Mouse (Mus musculus): ENCODE data around the gene Borcs6. TPM values are rescaled to one million over a fixed set of nuclear protein-coding genes. Genes with fewer than 3 reads are reported as not detected.

The Borcs6 gene
- polyA plus RNA-seq, 1 experiment from 2014 or later, result 4.3 TPM

DNA sequence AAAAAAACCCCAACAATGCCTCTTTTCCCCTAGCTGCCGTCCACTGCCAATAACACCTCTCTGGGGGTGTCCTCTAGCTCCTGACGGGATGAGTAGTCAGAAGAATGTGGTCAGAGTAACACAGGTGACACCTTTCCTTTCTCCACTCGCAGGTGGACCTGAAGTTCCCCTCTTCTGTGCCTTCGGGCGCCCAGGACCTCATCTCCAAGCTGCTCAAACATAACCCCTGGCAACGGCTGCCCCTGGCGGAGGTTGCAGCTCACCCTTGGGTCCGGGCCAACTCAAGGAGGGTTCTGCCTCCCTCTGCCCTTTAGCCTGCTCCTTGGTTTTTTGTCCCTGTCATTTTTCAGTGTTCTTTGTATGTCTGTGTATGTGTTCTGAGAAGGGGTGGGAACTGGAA lies 8.8 kb upstream of the Borcs6 start:
- H3K9me3 ChIP-seq (replicated peaks), result no peaks in the 10 kb centered on the region
- no peaks in the 10 kb centered on the region for H3K27me3 ChIP-seq
- H3K27ac ChIP-seq (replicated peaks), result no peak overlapping the region
- peaks cover 42% of the 10 kb centered on the region for H3K4me1 ChIP-seq (replicated peaks)
- no peak for ATAC-seq (ENCODE audit: insufficient read depth)
- H3K4me2 ChIP-seq, result no peak overlapping the region
- WGBS (ENCODE audit: insufficient replicate concordance), result 88% methylated on average over 8 of the region's 8 CpGs
- H3K36me3 ChIP-seq (replicated peaks), result peaks cover 71% of the 10 kb centered on the region
- H3K4me3 ChIP-seq (replicated peaks), result no peak overlapping the region
- no peak overlapping the region for H3K9ac ChIP-seq

DNA sequence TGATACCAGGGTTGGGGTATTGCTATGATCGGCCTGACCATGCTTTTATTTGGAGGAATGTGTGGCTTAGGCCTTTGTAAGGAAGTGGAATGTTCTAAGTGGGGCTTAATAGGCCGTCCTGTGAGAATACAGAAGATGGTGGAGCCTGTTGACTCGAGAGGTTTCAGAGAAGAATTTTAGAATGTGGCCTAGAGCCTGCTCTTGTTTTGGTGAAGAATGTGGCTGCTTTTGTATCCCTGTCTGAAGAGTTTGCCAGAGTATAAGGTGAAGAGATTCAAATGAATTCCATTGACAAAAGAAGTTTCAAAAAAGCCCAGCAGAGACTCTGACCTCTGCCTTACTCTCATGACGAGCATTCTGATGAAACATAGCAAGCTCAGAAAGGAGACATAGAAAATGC lies 7.7 kb upstream of the Borcs6 start:
- ATAC-seq (ENCODE audit: insufficient read depth), result no peak
- Histone ChIP-seq H3K4me3 (replicated peaks) (no peak overlapping the region), H3K36me3 (replicated peaks) (peaks cover 71% of the 10 kb centered on the region), H3K9me3 (replicated peaks) (no peaks in the 10 kb centered on the region), H3K4me2 (no peak overlapping the region), H3K27me3 (no peaks in the 10 kb centered on the region), H3K27ac (replicated peaks) (no peak overlapping the region), H3K4me1 (replicated peaks) (peaks cover 43% of the 10 kb centered on the region), H3K9ac (no peak overlapping the region)
- WGBS (ENCODE audit: insufficient replicate concordance), result 74% methylated on average over 4 of the region's 4 CpGs

DNA sequence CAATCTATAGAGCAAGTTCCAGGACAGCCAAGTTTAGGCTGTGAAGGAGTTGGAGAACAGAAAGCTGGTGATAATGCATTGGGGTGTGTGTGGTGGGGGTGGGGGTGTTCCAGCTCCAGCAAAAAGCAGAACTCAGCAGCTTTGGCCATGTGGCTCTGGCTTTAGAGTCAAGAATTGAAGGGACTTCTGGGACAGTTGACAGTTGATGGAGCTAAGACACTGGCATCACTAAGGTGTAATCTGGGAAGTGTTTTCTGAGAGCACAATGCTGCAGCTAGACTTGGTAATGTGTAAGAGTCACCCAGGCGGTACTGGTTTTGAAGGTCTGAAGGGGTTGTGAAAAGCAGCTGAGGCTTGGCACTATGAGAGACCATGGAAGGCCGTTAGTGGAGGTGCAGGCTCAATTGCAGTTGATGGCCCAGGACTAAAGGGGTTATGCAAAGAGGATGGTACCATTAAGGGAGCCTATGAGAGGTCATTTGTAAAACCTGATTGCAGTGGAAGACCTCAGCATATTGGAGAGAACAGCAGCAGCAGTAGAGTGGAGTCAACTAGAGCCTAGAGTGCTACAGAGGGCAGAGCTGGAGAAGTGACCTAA lies 6.6 kb upstream of the Borcs6 start:
- Histone ChIP-seq H3K9me3 (replicated peaks) (no peaks in the 10 kb centered on the region), H3K4me3 (replicated peaks) (no peak overlapping the region), H3K4me2 (no peak overlapping the region), H3K27ac (replicated peaks) (no peak overlapping the region), H3K36me3 (replicated peaks) (peaks cover 64% of the 10 kb centered on the region), H3K4me1 (replicated peaks) (peaks cover 35% of the 10 kb centered on the region), H3K27me3 (no peaks in the 10 kb centered on the region), H3K9ac (no peak overlapping the region)
- no peak for ATAC-seq (ENCODE audit: insufficient read depth)
- 77% methylated on average over 2 of the region's 2 CpGs for WGBS (ENCODE audit: insufficient replicate concordance)

DNA sequence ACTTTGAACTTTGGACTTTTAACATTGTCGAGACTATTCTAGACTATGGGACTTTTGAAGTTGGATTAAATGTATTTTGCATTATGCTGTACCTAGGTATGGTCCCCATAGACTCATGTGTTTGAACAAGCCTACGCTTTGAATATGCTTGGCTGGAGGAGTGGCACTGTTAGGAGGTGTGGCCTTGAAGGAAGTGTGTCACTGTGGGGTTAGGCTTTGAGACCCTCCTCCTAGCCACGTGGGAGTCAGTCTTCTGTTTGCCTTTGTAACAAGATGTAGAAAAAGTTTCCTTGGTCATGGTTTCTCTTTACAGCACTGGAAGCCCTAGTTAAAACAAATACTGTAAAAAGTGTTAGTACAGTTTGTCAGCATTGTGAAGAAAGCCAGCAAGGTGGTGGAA lies 5.7 kb upstream of the Borcs6 start:
- Histone ChIP-seq H3K27me3 (no peaks in the 10 kb centered on the region), H3K9me3 (replicated peaks) (no peaks in the 10 kb centered on the region), H3K36me3 (replicated peaks) (peaks cover 54% of the 10 kb centered on the region), H3K4me2 (no peak overlapping the region), H3K4me3 (replicated peaks) (no peak overlapping the region), H3K4me1 (replicated peaks) (peaks cover 35% of the 10 kb centered on the region), H3K9ac (no peak overlapping the region), H3K27ac (replicated peaks) (no peak overlapping the region)
- 52% methylated on average over 3 of the region's 3 CpGs for WGBS (ENCODE audit: insufficient replicate concordance)
- ATAC-seq (ENCODE audit: insufficient read depth), result no peak

DNA sequence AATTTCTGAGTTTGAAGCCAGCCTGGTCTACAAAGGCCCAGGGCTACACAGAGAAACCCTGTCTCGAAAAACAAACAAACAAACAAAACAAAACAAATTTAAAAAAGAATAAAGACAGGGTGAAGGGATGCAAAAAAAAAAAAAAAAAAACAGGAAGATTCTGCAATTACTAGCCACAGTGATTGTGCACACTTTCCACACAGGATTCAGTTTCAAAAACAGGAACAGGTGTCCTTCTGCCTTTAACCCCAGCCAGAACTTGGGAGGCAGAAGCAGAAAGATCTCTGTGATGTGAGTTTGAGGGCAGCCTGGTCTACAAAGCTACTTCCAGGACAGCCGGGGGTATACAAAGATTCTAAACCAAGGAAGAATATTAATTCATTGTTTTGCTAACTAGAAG lies 1.3 kb upstream of the Borcs6 start:
- Histone ChIP-seq H3K27ac (replicated peaks) (peak overlapping the region; percentile 89), H3K36me3 (replicated peaks) (peaks cover 12% of the 10 kb centered on the region; the same call in 1 of the 2 replicates), H3K4me3 (replicated peaks) (peak overlapping the region; percentile 77), H3K4me2 (peak overlapping the region; percentile 99), H3K9ac (peak overlapping the region; percentile 66), H3K27me3 (no peaks in the 10 kb centered on the region), H3K4me1 (replicated peaks) (peaks cover 45% of the 10 kb centered on the region), H3K9me3 (replicated peaks) (no peaks in the 10 kb centered on the region)
- ATAC-seq (ENCODE audit: insufficient read depth), result no peak
- WGBS (ENCODE audit: insufficient replicate concordance), result 54% methylated on average over 2 of the region's 2 CpGs

DNA sequence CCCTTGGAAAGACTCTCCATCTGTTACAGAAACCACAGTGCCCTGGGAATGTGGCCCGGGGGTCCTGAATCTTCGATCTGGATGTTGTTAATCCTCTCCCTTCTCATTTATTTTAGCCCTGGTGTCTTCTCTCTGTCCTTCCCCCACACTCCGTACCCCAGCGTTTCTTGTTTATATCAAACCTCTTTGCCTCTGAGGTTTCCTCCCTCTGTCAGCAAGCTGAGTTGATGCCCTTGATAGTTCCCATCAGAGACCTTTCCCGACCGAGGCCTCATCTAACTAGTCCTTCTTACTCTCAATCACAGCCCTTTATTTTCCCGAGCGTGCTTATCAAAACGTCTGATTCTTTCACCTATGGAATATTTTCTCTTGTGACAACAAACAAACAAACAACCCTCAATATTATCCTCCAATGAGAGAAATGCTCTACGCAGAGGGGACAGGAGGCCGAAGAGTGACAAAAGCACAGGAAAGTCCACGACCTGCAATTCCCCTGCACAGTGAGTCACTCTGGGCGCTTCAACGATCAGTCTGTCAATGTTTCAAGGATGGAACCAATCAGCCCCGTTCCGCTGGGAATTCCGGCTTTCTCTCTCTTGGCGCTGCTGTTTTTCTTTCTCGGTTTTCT lies 674 bp upstream of the Borcs6 start:
- peak overlapping the region; percentile 99 for H3K4me2 ChIP-seq
- peak overlapping the region; percentile 66 for H3K9ac ChIP-seq
- no peaks in the 10 kb centered on the region for H3K9me3 ChIP-seq (replicated peaks)
- 2% methylated on average over 19 of the region's 19 CpGs for WGBS (ENCODE audit: insufficient replicate concordance)
- H3K4me3 ChIP-seq (replicated peaks), result peak overlapping the region; percentile 77
- peaks cover 7% of the 10 kb centered on the region; the same call in 1 of the 2 replicates for H3K36me3 ChIP-seq (replicated peaks)
- peak; percentile 1 for ATAC-seq (ENCODE audit: insufficient read depth)
- H3K4me1 ChIP-seq (replicated peaks), result peaks cover 47% of the 10 kb centered on the region
- no peaks in the 10 kb centered on the region for H3K27me3 ChIP-seq
- peak overlapping the region; percentile 89 for H3K27ac ChIP-seq (replicated peaks)

DNA sequence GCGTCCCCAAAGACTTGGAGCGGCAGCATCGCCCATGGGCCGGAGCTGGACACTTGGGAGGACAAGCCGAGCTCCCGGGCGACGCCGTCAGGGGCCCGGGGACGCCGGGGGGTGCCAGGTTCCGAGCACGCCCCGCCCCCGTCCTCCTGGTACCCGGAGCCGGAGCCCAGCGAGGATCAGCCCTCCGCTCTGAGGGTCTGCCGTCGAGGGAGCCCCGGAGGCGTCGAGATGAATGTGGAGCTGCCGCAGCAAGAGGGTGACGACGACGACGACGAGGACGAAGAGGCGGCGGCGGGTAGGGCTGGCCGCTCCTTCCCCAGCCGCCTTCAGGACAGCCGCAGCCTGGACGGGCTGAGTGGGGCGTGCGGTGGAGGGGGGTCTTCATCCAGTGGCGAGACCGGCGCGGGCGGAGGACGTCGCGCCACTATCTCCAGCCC lies 476 bp downstream of the Borcs6 start:
- peaks cover 54% of the 10 kb centered on the region for H3K4me1 ChIP-seq (replicated peaks)
- H3K4me3 ChIP-seq (replicated peaks), result peak overlapping the region; percentile 77
- H3K27me3 ChIP-seq, result no peaks in the 10 kb centered on the region
- peak overlapping the region; percentile 89 for H3K9ac ChIP-seq
- peak overlapping the region; percentile 99 for H3K4me2 ChIP-seq
- no peaks in the 10 kb centered on the region for H3K36me3 ChIP-seq (replicated peaks)
- ATAC-seq (ENCODE audit: insufficient read depth), result peak; percentile 10
- no peaks in the 10 kb centered on the region for H3K9me3 ChIP-seq (replicated peaks)
- H3K27ac ChIP-seq (replicated peaks), result peak overlapping the region; percentile 86
- under 1% methylated on average over 49 of the region's 49 CpGs for WGBS (ENCODE audit: insufficient replicate concordance)

DNA sequence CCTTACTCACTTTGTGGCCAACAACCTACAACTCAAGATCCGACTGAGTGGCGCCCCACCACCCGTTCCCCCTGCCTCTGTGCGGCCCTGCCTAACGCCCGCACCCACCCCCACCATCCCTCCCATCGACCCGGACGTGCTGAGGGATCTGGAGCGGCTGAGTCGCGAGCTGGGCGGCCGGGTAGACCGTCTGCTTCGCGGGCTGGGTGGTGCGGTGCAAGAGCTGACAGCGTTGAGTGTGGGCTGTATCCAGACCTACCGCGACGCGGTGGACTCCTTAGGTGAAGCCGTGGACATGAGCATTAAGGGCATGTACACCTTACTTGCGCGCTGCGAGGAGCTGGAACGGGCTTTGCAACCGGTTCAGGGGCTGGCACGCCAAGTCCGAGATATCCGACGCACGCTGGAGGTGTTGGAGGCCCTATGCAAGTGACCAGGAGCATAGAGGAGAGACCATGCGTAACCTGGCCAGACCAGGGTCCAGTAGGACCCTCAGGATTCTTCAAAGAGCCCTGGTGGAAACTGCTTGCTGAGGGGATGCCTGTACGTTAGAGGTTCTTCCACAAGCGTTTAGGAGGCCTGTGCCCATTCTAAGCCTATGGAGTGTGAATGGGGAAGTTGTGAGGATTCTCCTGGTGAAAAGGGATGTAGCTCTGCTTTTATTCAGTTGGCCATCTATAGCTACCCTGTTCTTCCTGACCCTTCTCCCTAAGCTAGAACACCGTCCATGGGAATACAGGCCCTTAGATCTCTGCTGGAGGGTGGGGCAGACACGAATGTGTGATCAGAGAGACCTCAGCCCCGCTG lies 1.1 kb downstream of the Borcs6 start:
- H3K4me1 ChIP-seq (replicated peaks), result peaks cover 56% of the 10 kb centered on the region
- peak overlapping the region; percentile 77 for H3K4me3 ChIP-seq (replicated peaks)
- WGBS (ENCODE audit: insufficient replicate concordance), result 2% methylated on average over 40 of the region's 40 CpGs

DNA sequence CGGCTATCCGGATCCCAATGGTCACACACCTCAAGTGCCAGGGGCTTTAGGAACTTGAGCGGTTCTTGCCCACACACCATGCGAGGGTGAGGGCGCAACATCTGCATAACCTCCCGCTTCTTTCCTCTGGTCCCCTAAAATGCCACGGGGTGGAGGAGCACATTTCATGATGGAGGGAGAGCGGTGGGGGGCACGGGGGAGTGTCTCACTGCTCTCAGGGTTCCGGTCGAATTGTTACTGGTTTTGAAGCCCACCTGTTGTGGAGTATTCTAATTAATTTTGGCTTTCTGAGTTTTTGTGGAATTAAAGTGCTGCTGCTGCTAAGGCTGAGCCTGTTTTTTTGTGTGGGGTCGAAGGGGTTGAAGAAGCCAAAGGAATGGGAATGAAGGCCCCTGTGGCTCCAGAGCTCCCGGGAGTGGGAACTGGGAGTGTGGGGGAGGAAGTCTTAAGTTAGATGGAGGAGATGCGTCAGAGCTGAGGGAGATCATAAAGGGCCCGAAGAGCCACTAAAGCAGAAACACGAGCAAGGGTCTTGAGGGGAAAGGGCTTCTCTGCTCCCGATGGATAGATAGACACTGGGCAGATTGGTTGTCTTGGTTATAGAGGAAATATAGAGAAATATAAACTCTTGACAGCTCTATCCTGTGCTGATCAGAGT lies 1.9 kb downstream of the Borcs6 start:
- H3K4me2 ChIP-seq, result peak overlapping the region; percentile 99
- WGBS (ENCODE audit: insufficient replicate concordance), result 31% methylated on average over 17 of the region's 17 CpGs
- H3K27me3 ChIP-seq, result no peaks in the 10 kb centered on the region
- peak overlapping the region; percentile 77 for H3K4me3 ChIP-seq (replicated peaks)
- H3K36me3 ChIP-seq (replicated peaks), result no peaks in the 10 kb centered on the region
- no peak for ATAC-seq (ENCODE audit: insufficient read depth)
- no peaks in the 10 kb centered on the region for H3K9me3 ChIP-seq (replicated peaks)
- H3K9ac ChIP-seq, result peak overlapping the region; percentile 89
- peak overlapping the region; percentile 86; the same call in 1 of the 2 replicates for H3K27ac ChIP-seq (replicated peaks)
- H3K4me1 ChIP-seq (replicated peaks), result peaks cover 61% of the 10 kb centered on the region

More for the DNA sequence above, 1.1 kb downstream of the Borcs6 start:
- H3K4me2 ChIP-seq, result peak overlapping the region; percentile 99
- H3K36me3 ChIP-seq (replicated peaks), result no peaks in the 10 kb centered on the region
- H3K27me3 ChIP-seq, result no peaks in the 10 kb centered on the region
- H3K9ac ChIP-seq, result peak overlapping the region; percentile 89
- ATAC-seq (ENCODE audit: insufficient read depth), result no peak
- no peaks in the 10 kb centered on the region for H3K9me3 ChIP-seq (replicated peaks)
- peak overlapping the region; percentile 86 for H3K27ac ChIP-seq (replicated peaks)

DNA sequence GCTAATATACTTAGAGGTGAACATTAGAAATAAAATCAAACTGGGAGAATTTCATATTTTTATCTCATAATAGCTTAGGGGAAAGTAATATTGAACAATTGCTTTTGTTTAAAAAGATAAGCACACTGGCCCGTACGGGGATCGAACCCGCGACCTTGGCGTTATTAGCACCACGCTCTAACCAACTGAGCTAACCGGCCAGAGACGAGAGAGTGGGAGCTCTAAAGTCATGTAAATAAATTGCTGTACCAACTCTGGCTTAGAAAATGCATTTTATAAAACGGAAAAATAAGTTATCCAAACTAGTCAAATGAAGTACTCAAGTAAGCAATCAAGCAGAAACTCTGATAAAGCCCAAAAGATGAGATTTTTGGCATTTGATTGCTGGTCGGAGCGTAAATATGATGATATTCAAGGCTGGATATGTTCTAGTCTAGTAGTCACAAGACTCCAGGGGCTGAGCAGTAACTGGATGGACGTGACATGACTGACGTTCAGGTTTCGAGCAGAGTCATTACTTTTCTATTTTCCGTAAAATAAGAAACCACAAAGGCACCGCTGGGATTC lies 2.8 kb downstream of the Borcs6 start:
- Histone ChIP-seq H3K9me3 (replicated peaks) (no peaks in the 10 kb centered on the region), H3K4me3 (replicated peaks) (peak overlapping the region; percentile 67), H3K27ac (replicated peaks) (peak overlapping the region; percentile 90), H3K4me2 (peak overlapping the region; percentile 99), H3K9ac (peak overlapping the region; percentile 40; the same call in 1 of the 2 replicates), H3K36me3 (replicated peaks) (no peaks in the 10 kb centered on the region), H3K27me3 (no peaks in the 10 kb centered on the region), H3K4me1 (replicated peaks) (peaks cover 69% of the 10 kb centered on the region)
- no peak for ATAC-seq (ENCODE audit: insufficient read depth)
- WGBS (ENCODE audit: insufficient replicate concordance), result under 1% methylated on average over 17 of the region's 17 CpGs

Data from liver, embryonic 15.5 days (tissue).